In genomic region chr10:70688881-70689280, GRCm38 (mm10) we compare ENCODE assay signal across 19 mouse cellular contexts. TPM values are rescaled to one million over a fixed set of nuclear protein-coding genes. Genes with fewer than 3 reads are reported as not detected.
DNase-seq lines count a peak whose midpoint lies in the region; ATAC-seq and TF ChIP-seq lines count a peak whose summit lies in the region.
"Had no signal": no experiment of that assay in that cellular context is flagged by ENCODE, and none has a peak within 500 bp of the region (broad histone marks: within the 10 kb centered on the region; RNA-seq: fewer than 3 reads in every experiment).

No protein-coding gene starts in this region.

- H3K9ac ChIP-seq in forebrain, embryonic 14.5 days (ENCODE audit: low read length): no peak overlapping the region
- no peak overlapping the region for H3K9ac ChIP-seq in forebrain, embryonic 15.5 days (replicated peaks)
- no peak overlapping the region for H3K9ac ChIP-seq in hindbrain, postnatal 0 days (replicated peaks; ENCODE audit: low read length)
- no peak overlapping the region for H3K9ac ChIP-seq in hindbrain, embryonic 12.5 days
- H3K9ac ChIP-seq: heart, embryonic 15.5 days; limb, embryonic 13.5 days; liver, postnatal 0 days; midbrain, embryonic 12.5 days; neural tube, embryonic 12.5 days had no signal

- ATAC-seq in forebrain, embryonic 14.5 days: no peak
- no peak for ATAC-seq in forebrain, embryonic 15.5 days (replicated peaks)
- no peak for ATAC-seq in hindbrain, postnatal 0 days
- ATAC-seq in hindbrain, embryonic 12.5 days (ENCODE audit: low FRiP score): no peak
- ATAC-seq: hindbrain, embryonic 16.5 days; liver, postnatal 0 days had no signal

- H3K4me2 ChIP-seq in forebrain, embryonic 14.5 days (ENCODE audit: low read length): no peak overlapping the region
- no peak overlapping the region for H3K4me2 ChIP-seq in forebrain, embryonic 15.5 days (replicated peaks)
- no peak overlapping the region for H3K4me2 ChIP-seq in hindbrain, postnatal 0 days (ENCODE audit: low read depth, low read length)
- H3K4me2 ChIP-seq in hindbrain, embryonic 12.5 days (replicated peaks): no peak overlapping the region
- H3K4me2 ChIP-seq: heart, embryonic 15.5 days; limb, embryonic 13.5 days; midbrain, embryonic 12.5 days; neural tube, embryonic 12.5 days had no signal

- TF ChIP-seq POLR2A in brain, embryonic 14.5 days (IDR thresholded peaks at IDR 0.05; ENCODE audit: borderline replicate concordance, extremely low read depth, insufficient read depth, insufficient read length, poor library complexity, severe bottlenecking): no peak

- peaks cover 15% of the 10 kb centered on the region for H3K4me1 ChIP-seq in forebrain, embryonic 14.5 days (ENCODE audit: control insufficient read depth, insufficient read depth, low read length)
- H3K4me1 ChIP-seq in forebrain, embryonic 15.5 days: peaks cover 23% of the 10 kb centered on the region
- H3K4me1 ChIP-seq in hindbrain, postnatal 0 days (ENCODE audit: insufficient read depth, low read length): peaks cover 5% of the 10 kb centered on the region
- peaks cover 6% of the 10 kb centered on the region for H3K4me1 ChIP-seq in hindbrain, embryonic 12.5 days
- H3K4me1 ChIP-seq: limb, embryonic 13.5 days had no signal

- H3K9me3 ChIP-seq in forebrain, embryonic 14.5 days (replicated peaks; ENCODE audit: control insufficient read depth, low read length): no peaks in the 10 kb centered on the region
- no peaks in the 10 kb centered on the region for H3K9me3 ChIP-seq in forebrain, embryonic 15.5 days
- H3K9me3 ChIP-seq in hindbrain, postnatal 0 days (ENCODE audit: low read length): no peaks in the 10 kb centered on the region
- peaks cover 5% of the 10 kb centered on the region; the same call in 1 of the 2 replicates for H3K9me3 ChIP-seq in hindbrain, embryonic 12.5 days (replicated peaks)
- H3K9me3 ChIP-seq: heart, embryonic 15.5 days; limb, embryonic 13.5 days; neural tube, embryonic 12.5 days had no signal

- no peak for TF ChIP-seq CTCF in hindbrain, postnatal 0 days (IDR thresholded peaks at IDR 0.05; ENCODE audit: low read depth)
- TF ChIP-seq CTCF in brain, embryonic 14.5 days (IDR thresholded peaks at IDR 0.05; ENCODE audit: borderline replicate concordance, extremely low read depth, insufficient read depth, insufficient read length): no peak

- no peak overlapping the region for H3K27ac ChIP-seq in forebrain, embryonic 14.5 days (ENCODE audit: low read depth, low read length)
- H3K27ac ChIP-seq in forebrain, embryonic 15.5 days (replicated peaks): no peak overlapping the region
- no peak overlapping the region for H3K27ac ChIP-seq in hindbrain, postnatal 0 days
- no peak overlapping the region for H3K27ac ChIP-seq in hindbrain, embryonic 12.5 days
- H3K27ac ChIP-seq: heart, embryonic 15.5 days; limb, embryonic 13.5 days; midbrain, embryonic 12.5 days; neural tube, embryonic 12.5 days had no signal

- H3K27me3 ChIP-seq in forebrain, embryonic 14.5 days (replicated peaks; ENCODE audit: control insufficient read depth, insufficient read depth, low read length): no peaks in the 10 kb centered on the region
- H3K27me3 ChIP-seq in forebrain, embryonic 15.5 days: no peaks in the 10 kb centered on the region
- no peaks in the 10 kb centered on the region for H3K27me3 ChIP-seq in hindbrain, postnatal 0 days (ENCODE audit: insufficient read depth, low read length)
- H3K27me3 ChIP-seq in hindbrain, embryonic 12.5 days: no peaks in the 10 kb centered on the region
- H3K27me3 ChIP-seq: heart, embryonic 15.5 days; limb, embryonic 13.5 days; midbrain, embryonic 12.5 days; neural tube, embryonic 12.5 days had no signal

- peak; percentile 23 for DNase-seq in forebrain, embryonic 14.5 days (ENCODE audit: low spot score)
- DNase-seq in hindbrain, postnatal 0 days (ENCODE audit: low spot score): peak; percentile 16
- peak; percentile 42 for DNase-seq in lung, postnatal 10 days
- no peak for DNase-seq in lung, postnatal 36 days
- peak; percentile 45 for DNase-seq in brain, embryonic 14.5 days (ENCODE audit: low read depth)
- DNase-seq in left cerebral cortex, adult 9 months (ENCODE audit: low spot score in 2 of 2): no peak
- DNase-seq: cerebellum, adult 8-10 months; kidney, postnatal 10 days; liver, postnatal 0 days; right cerebral cortex, adult 18-20 months; thymus, adult 18-20 months had no signal

- H3K36me3 ChIP-seq in forebrain, embryonic 14.5 days (ENCODE audit: control insufficient read depth, insufficient read depth, low read length): no peaks in the 10 kb centered on the region
- no peaks in the 10 kb centered on the region for H3K36me3 ChIP-seq in forebrain, embryonic 15.5 days
- H3K36me3 ChIP-seq in hindbrain, postnatal 0 days (ENCODE audit: insufficient read depth, low read length): no peaks in the 10 kb centered on the region
- H3K36me3 ChIP-seq in hindbrain, embryonic 12.5 days: no peaks in the 10 kb centered on the region
- H3K36me3 ChIP-seq: heart, embryonic 15.5 days; limb, embryonic 13.5 days; midbrain, embryonic 12.5 days; neural tube, embryonic 12.5 days had no signal

- H3K4me3 ChIP-seq in forebrain, embryonic 14.5 days (ENCODE audit: low read depth, low read length): no peak overlapping the region
- no peak overlapping the region for H3K4me3 ChIP-seq in forebrain, embryonic 15.5 days
- no peak overlapping the region for H3K4me3 ChIP-seq in hindbrain, postnatal 0 days (ENCODE audit: low read length)
- no peak overlapping the region for H3K4me3 ChIP-seq in hindbrain, embryonic 12.5 days
- H3K4me3 ChIP-seq: heart, embryonic 15.5 days; limb, embryonic 13.5 days; midbrain, embryonic 12.5 days; neural tube, embryonic 12.5 days had no signal

- 68% methylated on average over 8 of the region's 8 CpGs for WGBS in forebrain, embryonic 14.5 days
- 60% methylated on average over 8 of the region's 8 CpGs for WGBS in forebrain, embryonic 15.5 days
- 47% methylated on average over 8 of the region's 8 CpGs for WGBS in hindbrain, postnatal 0 days
- WGBS in hindbrain, embryonic 12.5 days: 61% methylated on average over 8 of the region's 8 CpGs

RNA-seq across cellular contexts. Expression of gene Phyhipl, which starts 33.1 kb away (rescaled TPM):
- 92.6 and 126 TPM in 2 replicates for polyA plus RNA-seq in forebrain, embryonic 14.5 days (2014; fragmentation: Nextera tagmentation; extraction: Ambion mirVana)
- polyA plus RNA-seq in forebrain, embryonic 15.5 days (2015; fragmentation: Nextera tagmentation; extraction: Ambion mirVana): 114 and 132 TPM in 2 replicates
- 38.3 and 55.5 TPM in 2 replicates for total RNA-seq in hindbrain, postnatal 0 days (2014; rRNA removed)
- 281 and 287 TPM in 2 replicates for polyA plus RNA-seq in hindbrain, postnatal 0 days (2015; fragmentation: Nextera tagmentation; extraction: Ambion mirVana)
- 131 and 135 TPM in 2 replicates for polyA plus RNA-seq in hindbrain, embryonic 12.5 days (2016; fragmentation: Nextera tagmentation; extraction: Ambion mirVana)
- 51.9 and 102 TPM in 2 replicates for polyA plus RNA-seq in brain, embryonic 14.5 days (2012; rRNA removed)
- total RNA-seq: gastrocnemius, adult 18-20 months had no signal

Comparison
In these comparisons a context has a peak if more than half of its experiments do, and no peak if none do; other contexts are left out.
1. DNase-seq: peak in forebrain, embryonic 14.5 days (single experiment), hindbrain, postnatal 0 days (single experiment), lung, postnatal 10 days (single experiment) and brain, embryonic 14.5 days (single experiment); none in lung, postnatal 36 days (single experiment) and left cerebral cortex, adult 9 months (0 of 2).